Mouse (Mus musculus) forebrain, embryonic 16.5 days (tissue): ENCODE measurements around the gene Lrrfip1. TPM values are rescaled to one million over a fixed set of nuclear protein-coding genes. Genes with fewer than 3 reads are reported as not detected.

ENCODE experiments used
- ATAC-seq: fragments of 200-750 bp; cut with Nextera tagmentation; 2 replicates; pipeline ENCODE4 v1.8.0; 2017; ENCODE audit warnings: mild to moderate bottlenecking, moderate library complexity
- H3K27ac ChIP-seq: fragments of 300-500 bp; sonication (generic); 2 replicates; pipeline ENCODE4 v1.5.1; 2014; ENCODE audit warnings: low read length, control low read depth
- H3K27me3 ChIP-seq: fragments of 300-500 bp; sonication (generic); replicated peaks from 2 replicates; pipeline ENCODE4 v1.6.1; 2014; ENCODE audit warnings: low read length; ENCODE audit not compliant: control insufficient read depth, insufficient read depth
- H3K36me3 ChIP-seq: fragments of 300-500 bp; sonication (generic); 2 replicates; pipeline ENCODE4 v1.6.1; 2014; ENCODE audit not compliant: control insufficient read depth, insufficient read depth
- H3K4me1 ChIP-seq: fragments of 300-500 bp; sonication (generic); replicated peaks from 2 replicates; pipeline ENCODE4 v1.6.1; 2014; ENCODE audit warnings: low read length; ENCODE audit not compliant: control insufficient read depth, insufficient read depth
- H3K4me2 ChIP-seq: fragments of 300-500 bp; sonication (generic); 2 replicates; pipeline ENCODE4 v1.6.1; 2014; ENCODE audit warnings: mild to moderate bottlenecking, low read length, control low read depth
- H3K4me3 ChIP-seq: fragments of 300-500 bp; sonication (generic); replicated peaks from 2 replicates; pipeline ENCODE4 v1.5.1; 2014; ENCODE audit warnings: mild to moderate bottlenecking, low read length, control low read depth
- H3K9ac ChIP-seq: fragments of 300-500 bp; sonication (generic); replicated peaks from 2 replicates; pipeline ENCODE4 v1.6.1; 2014; ENCODE audit warnings: low read depth, low read length, control low read depth
- H3K9me3 ChIP-seq: fragments of 300-500 bp; sonication (generic); 2 replicates; pipeline ENCODE4 v1.6.1; 2016; ENCODE audit warnings: low read length; ENCODE audit not compliant: control insufficient read depth
- WGBS: fragments of 180-500 bp; shearing (Covaris S2); extraction: QIAGEN DNeasy Blood & Tissue Kit; methylation state at CpG from one replicate; pipeline ENCODE4 v1.1.7; 2014; 5-methylcytosine and 5-hydroxymethylcytosine counted together
- polyA plus RNA-seq: library from polyadenylated mRNA; unstranded; fragments of >200 nt; fragmentation: Nextera tagmentation; extraction: Ambion mirVana; gene quantifications from 2 replicates; pipeline ENCODE4 v1.2.1, GENCODE M21; 2015

The Lrrfip1 gene
- polyA plus RNA-seq, 1 experiment from 2014 or later, result 48.5 TPM

DNA sequence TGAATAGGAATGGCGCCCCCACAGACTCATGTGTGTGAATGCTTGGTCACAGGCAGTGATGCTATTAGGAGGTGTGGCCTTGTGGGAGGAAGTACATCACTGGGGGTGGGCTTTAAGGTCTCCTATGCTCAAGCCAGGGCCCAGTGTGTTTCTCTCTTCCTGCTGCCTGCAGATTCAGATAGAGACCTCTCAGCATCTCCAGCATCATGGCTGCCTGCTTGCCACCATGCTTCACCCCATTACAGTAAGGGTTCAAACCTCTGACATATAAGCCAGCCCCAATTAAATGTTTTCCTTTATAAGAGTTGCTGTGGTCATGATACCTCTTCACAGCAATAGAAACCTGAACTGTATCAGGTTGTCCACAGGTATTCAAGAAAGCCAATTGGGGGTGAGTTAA is 2.6 kb upstream of the Lrrfip1 start:
- peaks cover 10% of the 10 kb centered on the region for H3K4me1 ChIP-seq
- ATAC-seq, result no peak
- 91% methylated on average over 1 of the region's 1 CpGs for WGBS

DNA sequence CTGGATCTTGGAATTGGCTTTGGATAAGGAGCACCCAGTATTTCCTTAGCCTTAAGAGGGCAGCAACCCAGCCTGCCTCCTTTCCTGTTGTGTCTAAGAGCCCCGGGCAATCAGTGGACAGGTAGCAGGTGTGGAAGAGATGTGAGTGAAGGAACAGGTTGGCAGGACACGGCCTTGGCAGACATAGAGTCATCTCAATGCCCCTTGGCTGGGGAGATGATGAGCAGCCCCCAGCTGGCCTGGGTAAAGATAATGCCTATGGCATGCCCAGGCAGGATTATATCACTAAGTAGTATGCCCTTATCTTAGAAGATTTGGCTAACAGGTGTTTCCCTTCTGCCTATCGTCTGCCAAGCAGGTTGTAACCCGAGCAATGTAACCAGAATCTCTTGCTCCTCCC is 1.4 kb upstream of the Lrrfip1 start:
- ATAC-seq, result no peak

More for the DNA sequence above, 2.6 kb upstream of the Lrrfip1 start:
- no peak overlapping the region for H3K4me2 ChIP-seq
- H3K36me3 ChIP-seq, result no peaks in the 10 kb centered on the region
- no peak overlapping the region for H3K9ac ChIP-seq
- H3K27ac ChIP-seq, result no peak overlapping the region
- no peaks in the 10 kb centered on the region for H3K27me3 ChIP-seq
- H3K9me3 ChIP-seq, result no peaks in the 10 kb centered on the region
- H3K4me3 ChIP-seq, result no peak overlapping the region

DNA sequence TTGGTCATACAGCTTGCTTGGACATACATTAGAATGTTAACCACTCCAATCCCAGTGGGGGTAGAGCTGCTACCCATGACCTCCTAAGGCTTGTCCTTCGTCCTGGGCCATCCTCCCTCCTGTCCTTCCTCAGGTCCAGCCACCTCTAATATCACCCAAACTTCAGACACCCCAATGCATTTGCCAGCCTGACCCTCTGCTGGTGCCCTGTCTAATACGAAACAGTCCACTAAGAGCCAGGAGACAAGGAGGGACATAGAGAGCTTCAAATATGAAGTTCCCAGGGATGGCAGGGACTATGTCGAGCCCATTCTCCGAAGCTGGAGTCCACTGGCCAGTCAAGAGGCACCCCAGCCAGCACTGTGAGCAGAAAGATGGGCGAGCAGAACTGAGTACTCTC is 896 bp upstream of the Lrrfip1 start:
- Histone ChIP-seq H3K4me3 (no peak overlapping the region), H3K36me3 (no peaks in the 10 kb centered on the region), H3K4me1 (peaks cover 10% of the 10 kb centered on the region), H3K27ac (no peak overlapping the region), H3K9ac (no peak overlapping the region), H3K9me3 (no peaks in the 10 kb centered on the region), H3K27me3 (no peaks in the 10 kb centered on the region), H3K4me2 (no peak overlapping the region)
- ATAC-seq, result no peak
- 85% methylated on average over 5 of the region's 5 CpGs for WGBS

More for the DNA sequence above, 1.4 kb upstream of the Lrrfip1 start:
- Histone ChIP-seq H3K27me3 (no peaks in the 10 kb centered on the region), H3K4me1 (peaks cover 10% of the 10 kb centered on the region), H3K4me3 (no peak overlapping the region), H3K36me3 (no peaks in the 10 kb centered on the region), H3K9me3 (no peaks in the 10 kb centered on the region), H3K27ac (no peak overlapping the region), H3K4me2 (no peak overlapping the region), H3K9ac (no peak overlapping the region)
- WGBS, result 75% methylated on average over 4 of the region's 4 CpGs

DNA sequence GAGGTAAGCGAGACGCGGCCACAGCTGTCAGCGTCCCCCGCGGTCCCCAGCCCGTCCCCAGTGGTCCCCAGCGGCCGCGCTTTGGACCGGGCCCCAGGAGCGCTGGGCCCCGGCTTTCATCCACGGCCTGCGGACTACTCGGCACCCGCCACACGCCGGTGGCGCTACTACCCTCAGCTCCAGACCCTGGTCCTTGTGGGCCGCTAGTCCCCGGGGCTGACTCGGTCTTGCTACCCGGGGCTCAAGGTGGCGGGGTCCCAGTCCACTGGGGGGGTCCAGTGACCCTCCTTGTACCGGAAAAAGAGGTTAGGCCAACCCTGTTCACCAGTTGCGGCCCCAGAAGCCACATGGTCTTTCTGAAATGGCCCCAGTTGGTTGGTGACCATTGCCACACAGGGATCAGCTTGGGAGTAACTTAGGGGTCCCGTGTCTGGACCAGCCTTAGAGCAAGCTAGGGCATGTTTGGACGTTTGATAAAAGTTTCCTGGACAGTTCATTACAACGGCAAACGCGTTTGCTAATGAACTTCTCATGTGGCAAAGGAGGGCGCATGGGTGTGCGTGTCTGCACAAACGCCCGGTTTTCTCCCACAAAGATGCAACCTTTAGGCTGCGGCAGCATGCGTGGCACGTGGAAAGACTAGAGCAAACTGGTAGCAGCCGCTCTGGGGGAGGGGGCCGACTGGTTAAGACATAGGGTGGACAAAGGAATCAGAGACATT is 514 bp downstream of the Lrrfip1 start:
- Histone ChIP-seq H3K4me3 (peak overlapping the region; percentile 79), H3K36me3 (no peaks in the 10 kb centered on the region), H3K4me1 (peaks cover 10% of the 10 kb centered on the region), H3K9ac (peak overlapping the region; percentile 77), H3K27ac (no peak overlapping the region), H3K4me2 (peak overlapping the region; percentile 86), H3K27me3 (no peaks in the 10 kb centered on the region), H3K9me3 (no peaks in the 10 kb centered on the region)
- under 1% methylated on average over 41 of the region's 41 CpGs for WGBS
- peak; percentile 78 for ATAC-seq

DNA sequence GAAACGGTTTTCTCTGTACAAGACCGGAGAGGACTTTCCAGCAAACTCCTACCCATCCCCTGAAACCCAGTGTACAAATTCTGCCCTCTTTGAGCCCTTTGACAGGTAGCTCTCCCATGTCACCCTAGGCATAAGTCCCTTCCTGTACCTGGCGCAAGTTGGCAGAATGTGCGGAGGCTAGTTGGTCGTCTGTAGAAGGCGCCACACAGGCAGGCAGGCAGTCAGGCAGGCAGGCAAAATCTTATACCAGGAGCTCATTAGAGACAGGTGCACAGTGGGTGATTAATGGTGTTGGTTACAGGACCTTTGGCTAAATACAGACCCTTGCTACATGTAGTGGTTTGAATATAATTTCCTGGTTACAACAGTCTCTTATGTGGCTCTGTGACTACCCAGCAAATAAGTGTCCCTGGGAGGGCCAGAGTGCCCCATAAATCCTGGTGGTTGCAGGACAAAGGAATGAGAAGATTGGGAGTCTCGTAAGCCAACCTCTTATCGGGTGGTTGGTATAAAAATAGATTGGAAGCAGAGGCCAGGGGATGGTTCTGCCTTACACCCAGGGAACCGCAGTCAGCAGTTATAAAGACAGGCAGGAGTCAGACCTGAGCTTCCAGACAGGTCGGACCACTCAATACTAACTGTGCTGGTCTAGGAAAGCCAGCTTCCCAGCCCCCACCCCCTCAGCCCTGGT is 1.5 kb downstream of the Lrrfip1 start:
- 65% methylated on average over 10 of the region's 10 CpGs for WGBS
- Histone ChIP-seq H3K9ac (peak overlapping the region; percentile 77; the same call in 1 of the 2 replicates), H3K4me2 (peak overlapping the region; percentile 86), H3K27me3 (no peaks in the 10 kb centered on the region), H3K27ac (no peak overlapping the region), H3K36me3 (no peaks in the 10 kb centered on the region), H3K9me3 (no peaks in the 10 kb centered on the region), H3K4me3 (peak overlapping the region; percentile 79), H3K4me1 (peaks cover 10% of the 10 kb centered on the region)
- ATAC-seq, result no peak

DNA sequence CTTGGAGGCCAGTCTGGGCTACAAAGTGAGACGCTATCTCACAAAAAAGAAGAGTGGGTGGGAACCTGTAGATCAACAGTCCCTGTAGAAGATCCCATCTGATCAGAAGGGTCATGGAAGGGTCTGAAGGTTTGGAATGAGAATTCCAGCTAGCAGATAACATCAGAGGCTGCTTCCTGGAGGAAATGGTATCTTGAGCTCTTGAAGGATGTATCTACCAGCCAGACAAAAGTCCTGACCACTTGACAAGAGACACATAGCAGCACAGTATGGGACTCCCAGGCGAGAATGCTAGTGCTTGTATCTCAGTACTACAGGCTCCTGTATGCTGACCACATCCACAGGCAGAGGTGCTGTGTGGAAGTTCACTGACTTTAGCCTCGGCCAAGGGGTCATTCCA is 2.6 kb downstream of the Lrrfip1 start:
- no peak overlapping the region for H3K4me3 ChIP-seq
- H3K36me3 ChIP-seq, result no peaks in the 10 kb centered on the region
- no peaks in the 10 kb centered on the region for H3K27me3 ChIP-seq
- no peak overlapping the region for H3K4me2 ChIP-seq
- H3K9me3 ChIP-seq, result no peaks in the 10 kb centered on the region
- no peak for ATAC-seq
- no peak overlapping the region for H3K27ac ChIP-seq
- WGBS, result 94% methylated on average over 3 of the region's 3 CpGs
- H3K9ac ChIP-seq, result no peak overlapping the region
- H3K4me1 ChIP-seq, result peaks cover 10% of the 10 kb centered on the region

DNA sequence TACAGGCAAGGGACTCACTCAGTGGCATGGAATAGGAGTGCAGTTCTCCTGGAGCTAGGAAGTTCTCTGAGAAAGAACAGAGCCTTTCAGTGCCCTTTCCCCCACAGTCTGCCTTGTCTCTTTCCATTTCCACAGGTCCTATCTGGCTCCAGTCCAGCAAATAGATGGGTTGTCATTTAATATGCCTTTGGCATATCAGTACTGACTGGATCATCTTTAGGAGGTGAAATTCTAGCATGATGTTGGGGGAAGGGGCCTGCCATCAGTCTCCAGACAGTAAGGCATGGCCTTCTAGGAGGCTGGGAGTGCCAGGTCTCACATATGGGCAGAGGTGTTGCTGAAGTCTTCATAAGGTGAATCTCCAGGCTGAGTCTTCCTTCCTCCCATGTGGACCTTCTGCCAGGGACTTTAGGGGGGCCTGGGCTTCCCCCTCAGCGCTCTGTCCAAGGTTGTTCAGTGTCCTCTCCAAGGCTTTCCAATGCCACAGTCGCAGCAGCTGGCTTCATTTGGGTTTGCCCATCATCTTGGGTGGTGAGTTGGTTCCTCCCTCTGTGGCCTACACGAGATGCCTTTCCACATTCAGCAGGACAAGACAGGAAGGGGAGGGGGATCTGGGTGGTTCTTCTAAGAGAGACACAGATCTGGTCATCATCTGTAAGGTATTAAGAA is 3.5 kb downstream of the Lrrfip1 start:
- Histone ChIP-seq H3K27ac (no peak overlapping the region), H3K27me3 (no peaks in the 10 kb centered on the region), H3K4me1 (peaks cover 10% of the 10 kb centered on the region), H3K4me3 (no peak overlapping the region), H3K4me2 (no peak overlapping the region), H3K9me3 (no peaks in the 10 kb centered on the region), H3K9ac (no peak overlapping the region), H3K36me3 (no peaks in the 10 kb centered on the region)
- WGBS, result 81% methylated on average over 3 of the region's 3 CpGs
- ATAC-seq, result no peak

DNA sequence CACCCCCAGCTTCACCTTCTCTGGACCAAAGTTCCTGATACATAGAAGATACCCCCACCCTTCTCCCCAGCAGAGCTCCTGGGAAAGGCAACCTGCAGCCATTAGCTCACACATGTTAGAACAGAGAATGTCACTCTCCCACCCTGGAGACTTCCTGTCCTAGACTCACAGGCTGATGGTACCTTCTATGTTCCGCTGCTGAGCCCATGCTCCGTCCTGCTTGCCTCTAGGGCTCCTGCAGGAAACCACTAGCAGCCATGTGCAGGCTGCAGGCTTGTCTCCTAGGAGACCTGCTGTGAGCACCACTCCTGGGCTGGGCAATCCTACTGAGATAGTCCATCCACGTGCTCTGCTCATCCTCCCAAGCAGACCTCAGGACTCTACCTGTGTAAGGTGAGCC is 4.1 kb downstream of the Lrrfip1 start:
- WGBS, result 92% methylated on average over 3 of the region's 3 CpGs
- no peak for ATAC-seq
- H3K9me3 ChIP-seq, result no peaks in the 10 kb centered on the region
- no peaks in the 10 kb centered on the region for H3K27me3 ChIP-seq
- H3K9ac ChIP-seq, result no peak overlapping the region
- no peak overlapping the region for H3K4me2 ChIP-seq
- H3K36me3 ChIP-seq, result no peaks in the 10 kb centered on the region
- no peak overlapping the region for H3K4me3 ChIP-seq
- H3K4me1 ChIP-seq, result peaks cover 10% of the 10 kb centered on the region
- no peak overlapping the region for H3K27ac ChIP-seq

DNA sequence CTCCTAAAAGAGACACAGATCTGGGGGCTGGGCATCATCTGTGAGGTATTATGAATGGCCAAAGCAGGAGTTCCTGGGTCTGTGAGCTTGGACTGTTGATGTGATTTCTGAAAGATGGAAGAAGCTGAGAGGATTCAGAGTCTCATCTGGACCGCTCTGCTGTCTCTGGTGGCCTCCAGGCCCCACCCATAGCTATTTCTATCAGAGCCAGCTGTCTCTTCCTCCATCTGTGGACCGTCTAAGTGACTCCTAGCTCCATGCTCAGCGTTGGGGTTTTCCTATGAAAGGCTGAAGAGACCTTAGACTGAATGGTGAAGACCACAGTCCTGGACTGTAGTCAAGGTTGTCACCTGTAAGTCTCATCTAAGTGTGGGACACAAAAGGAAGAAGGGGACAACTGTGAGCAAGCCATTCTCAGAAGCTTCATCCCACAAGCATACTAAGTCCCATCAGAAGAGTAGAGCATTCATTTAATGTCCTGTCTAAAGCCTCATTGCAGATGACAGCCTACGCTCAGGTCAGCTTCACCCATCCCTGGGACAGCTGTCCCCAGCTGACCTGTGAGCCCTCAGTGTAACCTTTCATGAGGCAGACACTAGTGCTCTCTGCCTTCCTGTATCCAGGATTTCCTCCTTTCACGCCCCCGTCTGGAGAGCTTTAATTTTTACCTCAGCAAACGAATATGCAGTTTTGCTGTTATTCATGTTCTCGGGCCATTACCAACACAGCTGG is 5.2 kb downstream of the Lrrfip1 start:
- Histone ChIP-seq H3K4me1 (peaks cover 10% of the 10 kb centered on the region), H3K27ac (no peak overlapping the region), H3K4me2 (no peak overlapping the region), H3K4me3 (no peak overlapping the region), H3K9ac (no peak overlapping the region), H3K9me3 (no peaks in the 10 kb centered on the region), H3K27me3 (no peaks in the 10 kb centered on the region), H3K36me3 (no peaks in the 10 kb centered on the region)
- WGBS, result 84% methylated on average over 8 of the region's 8 CpGs
- ATAC-seq, result no peak
